Mouse (Mus musculus) erythroblast, adult 5-6 weeks (primary cell): ENCODE data around the gene Bace1. TPM values are rescaled to one million over a fixed set of nuclear protein-coding genes. Genes with fewer than 3 reads are reported as not detected.

ENCODE experiments used
- ATAC-seq: replicated peaks from 2 replicates; pipeline ENCODE4 v1.8.0; 2016; ENCODE audit warnings: moderate number of reproducible peaks, mild to moderate bottlenecking, moderate TSS enrichment, inconsistent platforms; ENCODE audit not compliant: poor library complexity, low FRiP score, severe bottlenecking
- total RNA-seq, 2 experiments: library from RNA; stranded (forward) in 1 of 2; stranded (reverse) in 1 of 2; fragments of 150-400 nt in 1 of 2; fragments of 200-764, 138-1000 nt in 1 of 2; gene quantifications; 2 replicates each; pipeline versions ENCODE4 v1.2.3 to v1.2.4; 2015 to 2017; ENCODE audit warnings: low replicate concordance in 2 of 2

Gene Bace1
- total RNA-seq, 2 experiments from 2014 or later, result 14.2 to 25.7 TPM

DNA sequence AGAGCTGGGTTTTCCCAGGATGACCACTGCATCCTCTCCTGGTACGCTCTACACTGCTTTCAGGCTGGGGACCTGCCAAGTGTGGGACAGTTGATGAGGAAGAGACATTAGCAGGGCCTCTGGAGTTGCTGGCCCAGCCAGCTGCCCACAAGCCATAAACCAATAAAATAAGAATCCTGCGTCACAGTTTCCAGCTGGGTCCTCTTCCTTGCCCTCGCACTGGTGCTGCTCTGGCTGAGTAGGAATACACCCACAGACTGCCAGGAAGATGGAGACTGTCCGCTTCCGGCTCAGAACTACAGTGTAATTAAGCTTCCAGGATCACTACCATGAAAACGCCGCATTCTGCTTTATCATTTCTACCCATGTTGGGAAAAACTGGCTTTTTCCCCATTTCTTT is 23.4 kb downstream of the Bace1 start:
- ATAC-seq, result no peak

DNA sequence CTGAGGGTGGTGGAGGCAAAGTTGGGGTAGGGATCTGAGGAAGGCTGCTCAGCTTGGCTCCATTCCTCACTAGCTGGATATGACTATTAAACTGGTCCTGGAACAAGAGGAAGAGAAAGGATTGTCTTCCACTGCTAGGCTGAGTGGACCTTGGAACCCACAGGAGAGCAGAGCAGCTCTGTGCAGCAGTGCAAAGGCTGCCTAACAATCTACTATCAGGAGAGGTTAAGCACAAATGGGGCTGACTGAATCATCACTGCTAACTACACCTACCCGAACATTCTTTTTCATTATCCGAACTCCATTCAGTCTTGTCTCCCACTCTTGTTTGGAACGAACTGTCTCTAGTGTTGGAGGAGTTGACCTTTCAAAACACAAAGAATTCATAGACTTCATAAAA is 30.8 kb downstream of the Bace1 start:
- ATAC-seq, result no peak

DNA sequence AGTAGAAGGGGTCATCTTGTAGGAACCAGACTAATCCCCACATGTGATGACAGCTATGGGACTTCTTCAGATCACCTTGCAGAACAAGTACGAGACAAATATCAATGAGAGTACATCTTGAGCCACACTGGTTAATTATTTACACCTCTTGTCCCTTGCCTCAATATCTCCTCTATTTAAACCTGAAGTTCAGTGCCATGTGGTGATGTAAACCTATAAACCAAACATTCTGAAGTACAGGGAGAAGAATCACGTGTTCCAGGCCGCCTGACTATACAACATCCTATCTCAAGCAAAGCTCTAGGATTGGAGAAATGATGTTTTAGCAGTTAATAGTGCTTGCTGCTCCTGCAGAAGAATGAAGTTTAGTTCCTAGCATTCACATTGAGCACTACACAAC is 31.9 kb downstream of the Bace1 start:
- no peak for ATAC-seq

DNA sequence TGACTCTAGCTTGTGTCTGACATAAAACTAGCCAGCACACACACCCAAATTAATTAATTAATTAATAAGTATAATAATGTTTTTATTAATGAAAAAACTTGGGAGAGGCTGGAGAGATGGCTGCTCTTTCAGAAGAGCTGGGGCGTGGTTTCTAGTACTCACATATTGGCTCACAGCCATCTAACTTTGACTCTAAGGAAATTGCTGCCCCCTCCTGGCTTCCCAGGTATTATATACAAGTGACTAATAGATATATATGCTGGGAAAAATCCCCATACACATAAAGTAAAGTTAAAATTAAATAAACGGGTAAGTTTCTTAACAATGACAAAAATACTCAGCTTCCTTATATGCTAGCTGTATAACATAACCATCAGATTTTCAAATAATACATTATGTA is 39.5 kb downstream of the Bace1 start:
- ATAC-seq, result no peak

GRCm38 (mm10) chr9:45893681-45894080 is 55.3 kb downstream of the Bace1 start:
- ATAC-seq, result no peak

DNA sequence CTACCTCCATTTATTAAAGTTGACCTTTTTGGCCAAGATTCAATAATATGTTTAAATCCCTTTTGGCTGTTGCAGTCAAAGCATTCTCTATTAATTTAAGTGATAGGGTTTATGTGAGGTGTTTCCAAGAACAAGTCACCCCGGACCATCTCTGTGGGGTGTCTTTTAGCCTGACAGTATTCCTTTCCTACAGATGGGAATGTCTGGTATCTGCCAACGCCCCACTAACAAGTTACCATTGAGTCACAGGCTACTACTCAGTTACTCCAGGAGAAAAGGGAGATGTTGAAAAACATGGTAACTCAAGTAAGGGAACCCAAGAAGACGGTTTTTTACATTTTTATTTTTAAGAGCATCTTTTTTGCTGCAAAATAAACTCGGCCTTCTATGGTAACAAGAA is 66.8 kb downstream of the Bace1 start:
- no peak for ATAC-seq

DNA sequence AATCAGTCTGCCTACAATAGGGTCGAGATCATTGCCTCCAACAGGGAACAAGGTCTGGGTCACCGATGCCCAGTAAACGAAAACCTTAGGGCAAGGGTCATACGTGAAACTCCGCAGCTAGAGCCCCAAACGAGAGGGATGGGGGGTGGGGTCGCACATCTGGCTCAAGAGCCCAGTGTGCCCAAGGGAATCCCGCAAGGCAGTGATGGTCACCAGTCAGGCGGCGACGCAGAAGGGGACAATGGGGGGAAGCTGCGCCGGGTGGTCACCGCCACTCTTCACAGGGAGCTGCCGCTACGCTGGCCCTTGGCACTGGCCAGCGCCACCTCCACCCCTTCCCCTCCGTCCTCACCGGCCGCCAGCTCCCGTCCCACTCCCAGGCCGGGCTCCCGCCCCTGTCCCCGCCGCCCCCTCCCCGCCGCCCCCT is 67.4 kb downstream of the Bace1 start:
- ATAC-seq, result no peak

- ATAC-seq, result peak; percentile 93
Measured at GRCm38 (mm10) chr9:45906355-45907077, 68.1 kb downstream of the Bace1 start, which contains the start of the genes Pcsk7 and Rnf214. TSS of gene Pcsk7 (plus strand) at chr9:45906497. TSS of gene Rnf214 (minus strand) at chr9:45906911.

DNA sequence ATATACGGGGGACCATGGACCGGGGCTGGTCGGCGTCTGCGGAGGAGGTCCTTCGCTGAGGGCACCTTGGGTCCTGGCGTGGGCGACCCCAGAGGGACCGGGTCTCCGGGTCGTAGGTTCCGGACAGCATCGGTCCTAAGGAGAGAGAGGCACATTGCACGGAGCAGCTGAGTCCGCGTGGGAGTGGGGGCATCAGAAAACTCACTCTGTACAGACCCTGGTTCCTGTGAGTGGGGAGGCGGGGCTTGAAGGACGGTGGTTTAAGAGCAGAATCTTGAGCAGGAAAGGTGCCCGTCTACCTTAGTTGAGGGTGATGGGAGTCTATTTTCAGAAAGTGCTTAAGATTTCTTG is 68.7 kb downstream of the Bace1 start:
- peak; percentile 69 for ATAC-seq

- no peak for ATAC-seq
Measured at GRCm38 (mm10) chr9:45910995-45911394, 72.6 kb downstream of the Bace1 start.

DNA sequence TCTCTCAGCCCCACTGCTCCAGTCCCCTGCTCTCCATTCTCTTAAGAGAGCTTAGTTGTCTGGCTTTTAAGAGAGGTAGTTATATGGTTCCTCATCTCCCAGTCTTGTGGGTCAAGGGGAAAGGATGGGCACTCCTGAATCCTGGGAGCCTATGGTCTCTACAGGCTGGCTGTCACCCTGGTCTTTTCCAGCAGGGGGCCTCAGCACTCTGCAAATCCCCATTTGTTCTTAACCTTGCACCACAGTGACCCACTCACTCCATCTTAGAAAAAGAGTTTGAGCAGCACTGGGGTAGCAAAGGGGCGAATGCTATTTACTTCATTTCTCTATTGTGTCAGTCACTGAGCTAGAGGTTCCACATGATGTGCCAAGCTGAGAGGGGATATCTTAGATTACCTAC is 73.3 kb downstream of the Bace1 start:
- ATAC-seq, result peak; percentile 42; the same call in 1 of the 2 replicates

Other genes starting within 250 kb of the Bace1 start
- gene Cep164, start 9.9 kb upstream of the Bace1 start, total RNA-seq (2015; ENCODE audit: low replicate concordance), result 27.3 and 34.7 TPM in 2 replicates
- gene Cep164, start 9.9 kb upstream of the Bace1 start, total RNA-seq (2017; ENCODE audit: low replicate concordance), result 52.8 and 68.6 TPM in 2 replicates
- 5.9 and 9.6 TPM in 2 replicates for gene Pcsk7, start 67.9 kb downstream of the Bace1 start, total RNA-seq (2015; ENCODE audit: low replicate concordance)
- gene Pcsk7, start 67.9 kb downstream of the Bace1 start, total RNA-seq (2017; ENCODE audit: low replicate concordance), result 8.6 and 11.8 TPM in 2 replicates
- 7.3 and 17.3 TPM in 2 replicates for gene Rnf214, start 68.3 kb downstream of the Bace1 start, total RNA-seq (2015; ENCODE audit: low replicate concordance)
- gene Rnf214, start 68.3 kb downstream of the Bace1 start, total RNA-seq (2017; ENCODE audit: low replicate concordance), result 17.3 and 22.4 TPM in 2 replicates
- gene Tagln, start 97.5 kb downstream of the Bace1 start, total RNA-seq (2015; ENCODE audit: low replicate concordance), result 1.5 TPM in 1 of 2 replicates, not detected in the other
- gene Tagln, start 97.5 kb downstream of the Bace1 start, total RNA-seq (2017; ENCODE audit: low replicate concordance), result 3.1 TPM in 1 of 2 replicates, not detected in the other
- 57.8 and 62.9 TPM in 2 replicates for gene Sidt2, start 116.7 kb downstream of the Bace1 start, total RNA-seq (2015; ENCODE audit: low replicate concordance)
- 111 and 174 TPM in 2 replicates for gene Sidt2, start 116.7 kb downstream of the Bace1 start, total RNA-seq (2017; ENCODE audit: low replicate concordance)
- gene Pafah1b2, start 174.1 kb downstream of the Bace1 start, total RNA-seq (2015; ENCODE audit: low replicate concordance), result 9.4 and 14.2 TPM in 2 replicates
- 25.8 and 35.8 TPM in 2 replicates for gene Pafah1b2, start 174.1 kb downstream of the Bace1 start, total RNA-seq (2017; ENCODE audit: low replicate concordance)
- gene Sik3, start 174.2 kb downstream of the Bace1 start, total RNA-seq (2015; ENCODE audit: low replicate concordance), result 7.9 and 9.4 TPM in 2 replicates
- 2.5 and 4.5 TPM in 2 replicates for gene Sik3, start 174.2 kb downstream of the Bace1 start, total RNA-seq (2017; ENCODE audit: low replicate concordance)